Mouse (Mus musculus) kidney, postnatal 10 days (tissue): Measurements from ENCODE around the gene Crygb.
"Not testable (repeated sequence)": the region's sequence is repeated elsewhere in the genome, so short reads cannot be mapped to it uniquely, and the experiment has no call there.

Source experiments
- DNase-seq: peaks from one replicate; pipeline ENCODE4 v3.0.0; 2021; ENCODE audit warnings: mixed read lengths

Crygb gene

DNA sequence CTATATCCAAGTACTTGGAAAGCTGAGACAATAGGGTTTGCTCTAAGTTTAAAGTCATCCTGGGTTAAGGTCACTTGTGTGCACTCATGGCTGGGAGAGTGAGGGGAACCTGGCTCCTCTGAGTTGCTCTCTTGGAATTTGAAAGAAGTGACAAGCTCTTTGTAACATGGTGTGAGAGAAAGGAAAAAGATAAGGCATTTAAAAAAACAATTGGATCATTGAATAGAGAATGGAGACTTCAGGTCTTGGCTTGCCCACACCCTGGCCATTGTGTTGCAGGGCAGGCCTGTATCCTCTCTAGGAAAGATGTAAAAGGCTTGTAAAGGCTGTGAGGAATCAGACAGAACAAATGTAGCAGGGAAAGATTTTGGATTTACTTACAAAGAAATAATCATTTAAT lies 14.2 kb downstream of the Crygb start:
- DNase-seq = no peak

DNA sequence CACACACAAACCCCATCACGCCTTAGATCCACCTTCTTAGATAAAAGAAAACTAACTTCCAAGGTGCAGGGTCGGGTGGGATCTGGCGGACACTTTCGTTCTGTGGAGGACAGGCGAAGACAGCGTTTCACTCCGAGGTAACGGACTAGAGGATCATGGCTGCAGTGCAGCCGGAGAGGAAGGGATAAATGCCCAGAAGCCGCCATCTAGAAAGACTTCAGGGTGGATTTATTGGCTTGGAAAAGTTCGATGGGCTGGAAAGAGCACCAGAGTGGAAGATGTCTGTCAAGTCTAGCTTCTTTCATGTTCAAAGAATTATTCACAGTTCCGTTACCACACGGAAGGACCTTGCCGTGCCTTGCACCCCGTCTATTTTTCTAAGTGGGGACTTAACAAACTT lies 17.9 kb downstream of the Crygb start:
- DNase-seq = no peak

DNA sequence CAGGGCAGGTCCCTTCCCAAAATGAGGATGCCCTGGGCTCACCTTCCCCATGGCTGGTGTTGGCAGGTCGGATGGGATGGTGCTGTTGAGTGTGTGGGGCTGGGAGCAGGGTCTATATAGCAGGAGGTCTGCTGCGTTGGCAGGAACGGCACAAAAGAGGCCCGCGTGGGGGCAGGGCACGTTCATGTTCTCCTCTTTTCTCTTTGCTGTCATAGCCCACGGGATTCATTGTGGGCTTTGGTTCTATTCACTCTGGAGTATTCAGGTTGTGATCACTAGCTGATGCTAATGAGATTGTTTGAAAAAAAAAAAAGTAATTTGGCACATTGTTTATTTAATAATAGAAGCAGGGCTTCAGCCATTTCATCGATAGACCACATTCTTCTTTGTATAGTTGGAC lies 18.7 kb downstream of the Crygb start, which contains the start of gene Crygd:
Gene Crygd (minus strand): TSS at position 101 of the 400 bp plus-strand sequence.
- DNase-seq = no peak

DNA sequence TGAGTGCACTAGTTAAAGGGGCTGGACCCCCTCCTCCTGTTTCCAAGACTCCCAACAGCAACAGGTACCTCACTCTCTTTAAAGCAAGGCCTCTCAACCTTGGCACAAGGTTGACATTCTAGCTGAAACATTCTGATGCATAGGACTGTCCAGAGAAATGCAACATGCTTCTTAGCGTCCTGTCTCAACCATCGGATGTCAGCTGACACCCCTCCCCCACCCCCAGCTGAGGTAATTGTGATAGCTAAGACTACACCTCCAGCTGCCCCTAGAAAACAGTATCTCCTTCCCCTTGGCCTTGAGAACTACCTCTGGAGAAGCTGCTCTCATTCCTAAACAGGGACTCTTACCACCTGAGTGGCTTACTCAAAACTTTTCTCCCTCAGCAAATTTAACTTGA lies 29.9 kb downstream of the Crygb start:
- no peak for DNase-seq

DNA sequence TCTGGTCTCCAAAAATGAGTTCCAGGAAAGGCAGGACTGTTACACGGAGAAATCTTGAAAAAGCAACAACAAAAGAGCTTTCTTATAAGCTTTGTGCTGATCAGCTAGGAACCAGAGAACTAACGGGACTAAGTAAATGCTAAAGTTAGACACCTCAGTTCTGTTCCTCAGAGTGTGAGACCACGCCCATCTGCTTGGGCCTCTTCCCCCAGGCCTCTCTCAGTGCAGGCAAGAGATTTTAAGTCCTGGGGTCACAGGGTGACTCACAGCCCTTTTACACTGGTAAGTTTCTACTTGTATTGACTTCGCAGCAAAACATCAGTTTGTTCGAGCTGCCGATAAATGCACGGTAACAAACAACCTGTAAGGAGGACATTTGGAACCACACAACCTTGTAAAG lies 30.4 kb downstream of the Crygb start:
- DNase-seq = no peak

DNA sequence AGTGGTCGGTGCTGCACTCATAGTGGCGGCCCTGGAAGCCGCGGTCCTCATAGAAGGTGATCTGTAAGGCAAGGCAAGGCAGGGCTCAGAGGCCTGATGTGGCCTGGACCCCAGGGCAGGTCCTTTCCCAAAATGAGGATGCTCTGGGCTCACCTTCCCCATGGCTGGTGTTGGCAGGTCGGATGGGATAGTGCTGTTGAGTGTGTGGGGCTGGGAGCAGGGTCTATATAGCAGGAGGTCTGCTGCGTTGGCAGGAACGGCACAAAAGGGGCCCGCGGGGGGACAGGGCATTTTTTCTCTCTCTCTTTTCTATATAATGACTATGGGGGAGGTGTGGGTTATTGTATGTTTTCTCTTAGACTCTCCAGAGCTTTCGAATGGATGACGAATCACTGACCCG lies 31.1 kb downstream of the Crygb start, which contains the start of gene Cryge:
Gene Cryge (minus strand): TSS at position 198 of the 400 bp plus-strand sequence.
- not testable (repeated sequence) for DNase-seq

DNA sequence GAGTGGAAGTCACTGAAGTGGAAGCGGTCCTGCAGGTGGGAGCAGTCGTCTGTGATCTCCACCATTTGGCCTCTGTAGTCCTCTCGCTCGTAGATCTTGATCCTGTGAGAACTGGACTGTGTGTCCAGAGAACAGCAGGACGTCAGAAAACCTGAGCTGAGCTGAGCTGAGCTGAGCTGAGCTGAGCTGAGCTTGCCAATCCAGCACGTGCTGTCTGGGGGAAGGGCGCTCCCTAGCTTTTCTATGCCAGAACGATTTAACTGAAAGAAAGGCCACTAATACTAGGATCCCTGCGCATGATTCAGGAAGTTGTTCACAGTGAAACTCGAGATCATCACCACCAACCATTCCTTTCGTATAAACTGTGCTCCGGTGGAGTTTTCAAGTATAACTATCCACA lies 33.3 kb downstream of the Crygb start:
- DNase-seq = peak; percentile 66

DNA sequence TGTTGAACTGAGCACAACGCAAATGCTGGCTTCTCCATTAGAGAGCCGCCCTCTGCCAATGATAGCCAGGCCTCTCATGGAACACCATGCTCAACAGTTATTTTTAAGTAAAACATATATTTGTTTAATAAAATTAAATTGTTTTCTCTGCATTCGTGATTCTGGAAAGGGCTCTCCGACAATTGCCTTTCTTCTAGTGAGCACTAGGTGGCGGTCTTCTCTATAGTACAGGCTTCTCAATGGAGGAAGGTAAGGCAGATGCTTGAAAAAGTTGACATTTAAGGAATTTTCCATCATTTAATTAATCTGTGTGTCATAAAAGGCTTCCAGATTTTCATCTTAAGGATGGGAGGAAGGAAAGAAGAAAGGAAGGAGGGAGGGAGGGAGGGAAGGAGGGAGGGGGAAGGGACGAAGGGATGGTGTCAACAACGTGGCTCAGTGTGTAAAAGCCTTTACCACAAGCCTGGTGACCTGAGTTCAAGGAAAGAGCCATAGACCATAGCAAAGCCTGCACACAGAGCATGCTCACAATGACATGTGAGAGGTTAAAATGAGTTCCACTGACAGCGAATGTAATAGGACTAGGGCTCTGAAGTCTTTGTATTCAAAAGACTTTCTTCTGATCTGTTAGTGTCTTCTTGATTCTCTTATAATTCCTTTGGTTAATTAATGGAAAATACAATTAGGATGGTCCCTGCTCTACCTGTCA lies 35.5 kb downstream of the Crygb start:
- DNase-seq = peak; percentile 38

DNA sequence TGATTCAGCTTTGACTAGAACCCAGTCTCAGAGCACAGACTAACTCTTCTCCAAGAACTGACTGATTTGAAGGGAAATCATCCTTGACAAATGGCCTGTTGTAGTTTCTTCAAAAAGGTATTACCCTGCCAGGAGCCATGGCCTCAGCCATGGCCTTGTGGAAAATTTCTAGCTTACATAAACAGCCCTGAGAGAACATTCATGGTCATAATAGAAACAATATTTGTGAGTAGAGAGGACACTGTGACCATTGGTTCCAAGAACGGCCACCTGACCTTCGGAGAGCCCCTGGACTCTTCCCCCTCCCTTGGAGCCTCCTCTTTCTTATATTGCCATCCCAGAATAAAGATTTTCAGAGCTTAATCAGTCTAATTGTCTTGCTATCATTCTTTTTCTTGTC lies 38.7 kb downstream of the Crygb start:
- DNase-seq = no peak

DNA sequence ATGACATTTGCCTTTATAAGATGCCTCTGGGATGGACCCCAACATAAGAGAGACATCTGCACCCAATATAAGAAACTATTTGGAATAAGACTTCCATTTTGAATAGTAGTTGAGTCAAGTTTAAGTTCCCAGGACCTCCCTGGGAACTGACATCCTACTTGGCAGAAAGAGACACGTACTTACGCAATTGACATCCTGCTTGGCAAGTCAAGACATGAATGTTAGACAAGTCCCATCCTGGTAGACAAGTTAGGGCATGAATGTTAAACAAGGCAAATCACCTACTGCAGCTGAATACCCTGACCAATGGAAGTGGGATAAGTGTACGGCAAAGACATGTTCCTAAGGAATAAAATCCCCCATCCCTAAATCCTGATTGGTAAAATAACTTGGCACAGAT lies 40.3 kb downstream of the Crygb start:
- DNase-seq = no peak

DNA sequence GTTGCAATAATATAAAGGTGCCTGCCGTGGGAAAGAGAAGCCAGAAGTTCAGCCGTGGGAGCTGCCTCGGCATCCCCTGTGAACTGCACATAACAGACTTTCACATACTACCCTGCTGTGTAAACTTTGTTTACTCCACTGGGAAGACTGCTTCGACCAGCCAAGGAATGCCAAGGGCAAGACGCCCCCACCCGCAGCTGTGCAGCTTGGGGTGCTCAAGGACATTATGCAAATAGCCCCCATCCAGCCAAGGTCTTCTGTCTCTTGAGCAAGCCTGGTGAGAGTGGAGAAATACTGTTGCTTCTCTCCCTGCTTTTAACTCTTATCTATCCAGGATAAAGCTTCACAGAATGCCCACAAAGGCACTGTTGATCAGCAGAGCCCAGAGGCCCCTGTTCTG lies 41.3 kb downstream of the Crygb start:
- no peak for DNase-seq

DNA sequence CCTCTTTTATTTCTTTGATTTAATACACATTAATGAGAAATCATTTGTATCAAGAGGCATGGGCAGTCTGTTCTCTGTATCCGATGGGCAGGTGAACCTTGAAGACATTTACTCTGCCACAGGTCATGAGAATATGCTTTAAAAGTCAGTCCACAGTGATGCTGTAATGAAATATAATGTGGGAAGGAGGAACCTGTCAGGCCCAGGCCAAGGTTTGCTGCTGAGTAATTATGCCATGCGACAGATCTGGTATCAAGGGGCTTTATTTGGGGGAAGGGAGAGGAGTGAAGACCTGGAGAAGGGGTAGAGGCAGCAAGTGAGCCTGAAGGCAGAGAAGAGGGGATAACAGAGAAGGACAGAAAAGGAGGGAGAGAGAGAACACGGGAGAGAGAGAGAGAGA lies 42.4 kb downstream of the Crygb start:
- no peak for DNase-seq

DNA sequence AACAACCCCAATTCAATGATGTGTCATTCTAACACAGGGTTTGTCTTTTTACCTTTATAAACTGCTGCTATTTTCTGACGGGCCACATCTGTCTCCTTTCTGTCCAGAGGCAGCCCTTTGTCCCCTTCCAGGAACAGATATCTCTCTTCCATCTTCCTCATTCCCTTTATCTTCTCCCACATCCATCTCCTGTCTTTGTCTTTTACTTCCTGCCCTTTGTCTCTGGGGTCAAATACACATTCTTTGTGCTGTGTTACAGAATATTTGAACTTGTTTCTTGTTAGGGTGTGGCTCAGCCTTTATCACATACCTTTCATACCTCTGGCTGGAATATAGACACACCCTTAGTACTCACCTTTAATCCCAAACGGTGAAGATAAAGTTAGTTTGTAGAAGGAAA lies 44.5 kb downstream of the Crygb start:
- DNase-seq = no peak

DNA sequence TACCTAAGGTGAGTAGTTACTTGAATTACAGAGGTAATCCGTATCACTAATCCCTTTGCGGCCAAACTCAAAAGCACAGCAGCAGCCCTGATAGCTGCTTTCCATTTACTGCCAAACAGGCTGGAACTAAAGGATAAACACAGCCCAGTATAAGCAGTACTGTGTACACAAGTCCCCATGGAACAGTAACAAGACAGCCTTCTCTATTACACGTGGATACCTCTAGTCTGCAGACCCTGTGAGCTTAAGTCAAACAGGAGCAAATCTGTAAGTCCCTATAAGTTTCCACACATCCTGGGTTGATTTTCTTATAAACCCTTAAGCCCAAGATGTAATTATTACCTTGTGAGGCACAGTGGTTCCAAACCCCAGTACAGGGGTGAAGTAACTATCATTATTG lies 46.6 kb downstream of the Crygb start:
- no peak for DNase-seq

DNA sequence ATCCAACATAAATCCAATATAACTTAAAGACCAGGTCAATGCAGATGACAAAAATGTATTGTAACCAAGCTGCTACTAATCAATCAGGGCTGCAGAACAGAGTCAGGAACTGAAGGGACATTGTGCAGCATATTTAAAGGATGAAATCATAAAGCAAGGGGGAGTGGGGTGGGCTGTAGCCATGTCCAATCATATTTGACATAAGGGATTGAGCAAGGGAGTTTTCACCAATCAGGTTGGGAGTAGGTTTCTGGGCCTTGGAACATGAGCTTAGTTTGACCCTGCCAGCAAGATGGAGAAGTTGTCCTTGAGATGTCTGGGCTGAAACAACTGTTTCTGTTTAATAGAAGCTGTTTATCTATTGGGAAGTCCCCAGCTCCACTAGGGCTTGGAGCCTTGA lies 49.4 kb downstream of the Crygb start, which contains the start of gene Akr1cl:
Gene Akr1cl (minus strand): TSS at position 119 of the 400 bp plus-strand sequence.
- no peak for DNase-seq
